Mouse (Mus musculus) hindbrain, embryonic 12.5 days (tissue): ENCODE results near the gene Krt14. TPM values are rescaled to one million over a fixed set of nuclear protein-coding genes. Genes with fewer than 3 reads are reported as not detected.

Experiments
- ATAC-seq: fragments of 200-750 bp; cut with Nextera tagmentation; 2 replicates; pipeline ENCODE4 v1.8.0; 2017; ENCODE audit warnings: moderate TSS enrichment; ENCODE audit not compliant: low FRiP score
- H3K27ac ChIP-seq: fragments of 300-500 bp; sonication (generic); 2 replicates; pipeline ENCODE4 v1.5.1; 2016; ENCODE audit warnings: mild to moderate bottlenecking
- H3K27me3 ChIP-seq: fragments of 300-500 bp; sonication (generic); 2 replicates; pipeline ENCODE4 v1.6.1; 2016; ENCODE audit warnings: mild to moderate bottlenecking
- H3K36me3 ChIP-seq: fragments of 300-500 bp; sonication (generic); 2 replicates; pipeline ENCODE4 v1.6.1; 2016; ENCODE audit warnings: mild to moderate bottlenecking
- H3K4me1 ChIP-seq: fragments of 300-500 bp; sonication (generic); 2 replicates; pipeline ENCODE4 v1.6.1; 2016
- H3K4me2 ChIP-seq: fragments of 300-500 bp; sonication (generic); replicated peaks from 2 replicates; pipeline ENCODE4 v1.6.1; 2016; ENCODE audit warnings: mild to moderate bottlenecking
- H3K4me3 ChIP-seq: fragments of 300-500 bp; sonication (generic); 2 replicates; pipeline ENCODE4 v1.5.1; 2016; ENCODE audit warnings: mild to moderate bottlenecking
- H3K9ac ChIP-seq: fragments of 300-500 bp; sonication (generic); 2 replicates; pipeline ENCODE4 v1.6.1; 2016; ENCODE audit warnings: mild to moderate bottlenecking, moderate library complexity
- H3K9me3 ChIP-seq: fragments of 300-500 bp; sonication (generic); replicated peaks from 2 replicates; pipeline ENCODE4 v1.6.1; 2016; ENCODE audit warnings: mild to moderate bottlenecking
- WGBS: fragments of 180-500 bp; shearing (Covaris S2); methylation state at CpG from one replicate; pipeline ENCODE4 v1.1.7; 2016; 5-methylcytosine and 5-hydroxymethylcytosine counted together
- polyA plus RNA-seq: library from polyadenylated mRNA; unstranded; fragments of >200 nt; fragmentation: Nextera tagmentation; extraction: Ambion mirVana; gene quantifications from 2 replicates; pipeline ENCODE4 v1.2.1, GENCODE M21; 2016

Krt14 gene
- polyA plus RNA-seq, 1 experiment from 2014 or later, result 12.3 TPM

GRCm38 (mm10) chr11:100157331-100157730 is 50.0 kb downstream of the Krt14 start:
- Histone ChIP-seq H3K9ac (no peak overlapping the region), H3K4me3 (no peak overlapping the region), H3K27me3 (no peaks in the 10 kb centered on the region), H3K9me3 (no peaks in the 10 kb centered on the region), H3K27ac (no peak overlapping the region), H3K4me1 (no peaks in the 10 kb centered on the region), H3K4me2 (no peak overlapping the region), H3K36me3 (no peaks in the 10 kb centered on the region)
- 86% methylated on average over 3 of the region's 3 CpGs for WGBS
- ATAC-seq, result no peak

- Histone ChIP-seq H3K4me3 (no peak overlapping the region), H3K27ac (no peak overlapping the region), H3K9me3 (no peaks in the 10 kb centered on the region), H3K27me3 (no peaks in the 10 kb centered on the region), H3K36me3 (no peaks in the 10 kb centered on the region), H3K4me1 (no peaks in the 10 kb centered on the region), H3K9ac (no peak overlapping the region), H3K4me2 (no peak overlapping the region)
- 74% methylated on average over 8 of the region's 8 CpGs for WGBS
- no peak for ATAC-seq
Measured at GRCm38 (mm10) chr11:100155497-100156255, 51.7 kb downstream of the Krt14 start.

Other genes starting within 250 kb of the Krt14 start
- gene Krtap29-1, start 228.5 kb downstream of the Krt14 start, polyA plus RNA-seq, result not detected in 2 replicates
- not detected in 2 replicates for gene Krtap16-1, start 221.0 kb downstream of the Krt14 start, polyA plus RNA-seq
- not detected in 2 replicates for gene Krtap17-1, start 213.6 kb downstream of the Krt14 start, polyA plus RNA-seq
- gene Krt33a, start 191.3 kb downstream of the Krt14 start, polyA plus RNA-seq, result not detected in 2 replicates
- gene Krt33b, start 177.7 kb downstream of the Krt14 start, polyA plus RNA-seq, result 0.14 TPM in 1 of 2 replicates, not detected in the other
- not detected in 2 replicates for gene Krt34, start 166.0 kb downstream of the Krt14 start, polyA plus RNA-seq
- gene Krt31, start 157.0 kb downstream of the Krt14 start, polyA plus RNA-seq, result not detected in 2 replicates
- gene Krt32, start 119.3 kb downstream of the Krt14 start, polyA plus RNA-seq, result not detected in 2 replicates
- not detected in 2 replicates for gene Krt35, start 111.3 kb downstream of the Krt14 start, polyA plus RNA-seq
- gene Krt36, start 101.9 kb downstream of the Krt14 start, polyA plus RNA-seq, result not detected in 2 replicates
- not detected in 2 replicates for gene Krt13, start 86.0 kb downstream of the Krt14 start, polyA plus RNA-seq
- 10.5 and 17.3 TPM in 2 replicates for gene Krt15, start 71.6 kb downstream of the Krt14 start, polyA plus RNA-seq
- gene Krt19, start 58.9 kb downstream of the Krt14 start, polyA plus RNA-seq, result 4.5 and 6.7 TPM in 2 replicates
- 0.08 TPM in 1 of 2 replicates, not detected in the other for gene Krt9, start 14.3 kb downstream of the Krt14 start, polyA plus RNA-seq
- not detected in 2 replicates for gene Krt16, start 41.4 kb upstream of the Krt14 start, polyA plus RNA-seq
- 3.1 and 3.2 TPM in 2 replicates for gene Krt17, start 53.5 kb upstream of the Krt14 start, polyA plus RNA-seq
- not detected in 2 replicates for gene Krt42, start 62.3 kb upstream of the Krt14 start, polyA plus RNA-seq
- gene Eif1, start 112.3 kb upstream of the Krt14 start, polyA plus RNA-seq, result 1,343 and 1,447 TPM in 2 replicates
- gene Gast, start 126.9 kb upstream of the Krt14 start, polyA plus RNA-seq, result 0.89 TPM in 1 of 2 replicates, not detected in the other
- 53.7 and 58.0 TPM in 2 replicates for gene Hap1, start 148.6 kb upstream of the Krt14 start, polyA plus RNA-seq
- gene Jup, start 190.2 kb upstream of the Krt14 start, polyA plus RNA-seq, result 64.0 and 64.6 TPM in 2 replicates
- 34.3 and 35.9 TPM in 2 replicates for gene P3h4, start 207.3 kb upstream of the Krt14 start, polyA plus RNA-seq
- gene Fkbp10, start 208.1 kb upstream of the Krt14 start, polyA plus RNA-seq, result 72.5 and 75.6 TPM in 2 replicates
- 101 and 112 TPM in 2 replicates for gene Nt5c3b, start 234.3 kb upstream of the Krt14 start, polyA plus RNA-seq
- 0.68 and 0.94 TPM in 2 replicates for gene Klhl10, start 234.4 kb upstream of the Krt14 start, polyA plus RNA-seq